Mouse (Mus musculus): ENCODE results near the gene Rab1b.

Gene Rab1b

GRCm38 (mm10) chr19:5051031-5051430, 55.8 kb downstream of the Rab1b start:
- no peak for DNase-seq (ENCODE audit: low read depth, low spot score)

GRCm38 (mm10) chr19:5050047-5050905, 56.6 kb downstream of the Rab1b start, which contains the start of gene Rin1:
Rin1 (plus strand) TSS chr19:5050481.
- peak; percentile 72 for DNase-seq (ENCODE audit: low read depth, low spot score)

- DNase-seq (ENCODE audit: low read depth, low spot score) = no peak
Measured at GRCm38 (mm10) chr19:5049325-5049724, 57.5 kb downstream of the Rab1b start.
